Mouse (Mus musculus) spleen, postnatal 4 days (tissue): Measurements from ENCODE around the gene Scn1b.

Experiments used
- DNase-seq, 2 experiments: peaks; one replicate each; pipeline ENCODE4 v3.0.0; 2022; ENCODE audit warnings: low spot score in 2 of 2

The Scn1b gene

DNA sequence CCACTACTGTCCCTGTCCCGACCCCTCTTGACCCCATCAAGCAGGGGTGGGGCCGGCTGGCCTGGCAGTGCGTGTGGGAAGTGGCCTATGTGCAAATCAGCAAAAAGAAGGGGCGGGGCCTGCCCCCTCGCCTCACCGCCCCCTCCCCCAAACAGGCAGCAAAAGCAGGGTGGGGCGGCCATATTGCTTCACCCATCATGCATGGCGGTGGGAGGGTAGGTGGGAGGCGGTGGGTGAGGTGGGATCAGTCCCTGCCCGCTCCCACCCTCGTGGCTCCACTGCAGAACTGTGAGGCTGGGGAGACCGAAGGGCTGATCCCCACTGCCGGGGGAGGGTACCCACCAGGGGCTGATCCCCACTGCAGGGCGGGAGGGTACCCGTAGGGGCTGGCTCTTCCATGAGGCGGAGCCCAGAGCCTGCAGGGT, 10.1 kb downstream of the Scn1b start:
- no peak for DNase-seq

DNA sequence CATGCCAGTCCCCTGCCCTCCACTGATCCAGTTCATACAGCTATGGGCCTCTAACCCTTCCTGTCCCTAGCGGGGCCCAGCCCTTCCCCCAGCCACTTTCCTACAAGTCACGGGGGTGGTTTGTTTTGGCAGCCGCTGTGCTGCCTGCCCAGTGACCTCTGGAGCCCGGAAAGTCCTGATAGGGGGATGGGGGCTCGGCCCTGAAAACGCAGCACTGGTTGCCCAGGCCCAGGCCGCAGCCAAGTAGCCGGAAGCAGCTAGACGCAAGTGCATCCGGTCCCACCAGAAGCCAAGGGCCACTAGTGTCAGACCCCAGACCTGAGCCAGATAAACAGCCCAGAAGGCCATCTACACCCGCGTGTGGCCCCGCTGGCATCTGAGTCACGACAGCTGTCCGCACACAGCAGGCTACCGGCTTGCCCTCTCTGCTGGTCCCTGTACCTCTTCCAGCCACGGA, 11.2 kb downstream of the Scn1b start:
- peak in 1 of 2 experiments; percentile 45 for DNase-seq

DNA sequence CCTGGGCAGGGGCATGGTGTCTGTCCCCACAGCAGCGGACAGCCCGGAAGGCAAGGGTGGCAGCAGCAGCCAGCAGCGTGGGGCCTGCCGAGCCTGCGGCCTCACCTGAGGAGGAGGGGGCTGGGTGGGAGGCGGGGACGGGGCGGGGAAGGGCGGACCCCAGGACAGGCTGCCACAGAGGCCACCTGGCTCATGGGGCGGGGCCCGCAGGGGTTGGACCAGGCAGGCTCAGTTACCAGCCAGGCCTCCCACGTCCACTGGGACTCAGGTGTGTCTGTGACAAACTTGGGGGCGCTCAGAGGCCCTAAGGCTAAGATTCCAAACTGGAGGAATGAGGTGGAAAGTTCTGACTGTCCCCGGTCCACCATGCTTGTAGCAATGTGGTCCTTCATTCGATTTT, 11.6 kb downstream of the Scn1b start, which contains the start of gene Hpn:
Gene Hpn, minus strand, starts transcription at position 109 of the 400 bp plus-strand sequence.
- no peak for DNase-seq

DNA sequence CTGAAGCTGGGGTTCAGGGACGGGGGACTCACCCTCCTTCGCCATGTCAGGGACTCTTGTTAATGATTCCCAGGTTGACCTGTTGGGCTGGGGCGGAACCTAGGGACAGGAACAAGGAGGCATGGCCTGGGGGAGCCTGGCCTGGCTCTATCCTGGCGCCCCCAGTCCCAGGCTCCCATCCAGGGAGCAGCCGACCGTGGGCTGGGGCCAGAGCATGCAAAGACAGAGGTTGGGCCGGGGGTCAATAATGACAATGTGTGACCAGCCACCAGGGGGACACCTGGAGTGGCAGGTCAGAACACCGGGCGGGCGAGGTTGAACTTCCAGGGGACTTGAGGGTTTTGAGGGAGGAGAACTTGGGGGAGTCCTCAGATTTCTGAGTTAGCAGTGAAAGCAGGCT, 12.2 kb downstream of the Scn1b start:
- DNase-seq, result no peak

GRCm38 (mm10) chr7:31113800-31114199, 13.0 kb downstream of the Scn1b start:
- DNase-seq, result no peak

- no peak for DNase-seq
Measured at GRCm38 (mm10) chr7:31112036-31112435, 14.8 kb downstream of the Scn1b start.

- no peak for DNase-seq
Measured at GRCm38 (mm10) chr7:31110861-31111385, 15.9 kb downstream of the Scn1b start.

DNA sequence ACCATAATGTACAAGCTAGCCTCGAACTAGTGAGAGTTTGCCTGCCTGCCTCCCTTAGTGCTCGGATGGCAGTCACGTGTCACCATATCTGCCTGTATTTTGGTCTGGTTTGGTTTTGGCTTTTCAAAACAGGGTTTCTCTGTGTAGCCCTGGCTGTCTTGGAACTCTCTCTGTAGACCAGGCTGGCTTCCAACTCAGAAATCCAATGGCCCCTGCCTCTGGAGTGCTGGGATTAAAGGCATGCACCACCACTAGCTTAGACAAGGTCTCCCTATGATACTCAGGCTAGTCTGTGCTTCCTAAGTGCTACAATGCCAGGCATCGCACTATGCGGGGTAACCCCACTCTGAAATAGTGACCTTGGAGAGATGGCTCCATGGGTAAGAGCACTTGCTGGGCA, 17.0 kb downstream of the Scn1b start:
- DNase-seq, result no peak

GRCm38 (mm10) chr7:31109091-31109490, 17.7 kb downstream of the Scn1b start:
- DNase-seq, result no peak

GRCm38 (mm10) chr7:31107781-31108180, 19.0 kb downstream of the Scn1b start:
- DNase-seq, result no peak

GRCm38 (mm10) chr7:31106166-31106565, 20.6 kb downstream of the Scn1b start:
- no peak for DNase-seq

DNA sequence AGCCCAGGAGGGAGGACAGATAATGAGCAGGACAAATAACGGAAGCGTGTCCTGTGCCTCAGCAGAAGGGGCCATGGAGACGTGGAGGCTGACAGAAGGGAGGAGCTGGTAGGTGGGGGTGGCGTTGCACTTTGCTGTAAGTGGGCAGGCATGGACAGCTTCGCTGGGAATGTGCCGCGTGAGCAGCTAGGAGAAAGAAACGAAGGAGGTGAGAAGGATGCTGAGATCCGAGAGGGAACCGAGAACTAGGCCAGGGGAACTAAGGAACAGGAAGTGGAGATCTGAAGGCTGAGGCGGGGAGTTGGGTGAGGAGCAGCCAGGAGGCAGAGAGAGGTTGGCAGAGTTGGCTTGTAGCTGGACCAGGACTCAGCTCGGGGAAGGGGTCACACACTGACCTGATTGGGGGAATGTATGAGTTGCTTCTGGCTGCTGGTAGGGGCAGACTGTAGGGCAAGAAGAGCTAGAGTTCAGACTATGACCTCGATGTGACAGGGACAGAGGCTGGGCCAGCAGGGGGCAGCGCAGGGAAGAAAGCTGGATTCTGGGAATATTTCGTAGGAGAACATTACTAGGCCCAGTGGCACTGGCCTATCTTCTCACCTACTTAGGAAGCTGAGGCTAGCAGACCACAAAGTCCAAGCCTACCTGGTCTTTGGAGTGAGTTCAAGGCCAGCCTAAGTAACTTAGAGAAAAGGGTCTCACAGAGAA, 21.6 kb downstream of the Scn1b start:
- no peak for DNase-seq

- DNase-seq, result no peak
Measured at GRCm38 (mm10) chr7:31100786-31101185, 26.0 kb downstream of the Scn1b start.

DNA sequence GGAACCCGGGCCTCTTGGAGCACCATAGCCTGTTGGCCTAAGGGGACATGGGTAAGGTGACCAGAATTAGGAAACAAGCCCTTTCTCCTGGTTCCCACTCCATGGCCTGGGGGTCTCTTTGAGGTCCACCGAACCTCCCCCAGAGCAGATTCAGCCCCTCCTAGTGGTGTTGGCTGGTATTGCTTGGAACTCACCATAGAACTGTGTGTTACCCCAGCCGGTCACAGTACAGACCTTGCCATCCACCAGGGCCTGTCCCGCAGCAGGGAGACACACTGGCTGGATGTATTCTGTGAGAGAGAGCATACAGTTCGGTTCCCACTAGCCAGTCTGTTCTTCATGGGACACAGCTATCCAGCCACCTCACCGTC, 27.2 kb downstream of the Scn1b start:
- no peak for DNase-seq

- peak in 1 of 2 experiments; percentile 33 for DNase-seq
Measured at GRCm38 (mm10) chr7:31098697-31099611, 27.8 kb downstream of the Scn1b start.

DNA sequence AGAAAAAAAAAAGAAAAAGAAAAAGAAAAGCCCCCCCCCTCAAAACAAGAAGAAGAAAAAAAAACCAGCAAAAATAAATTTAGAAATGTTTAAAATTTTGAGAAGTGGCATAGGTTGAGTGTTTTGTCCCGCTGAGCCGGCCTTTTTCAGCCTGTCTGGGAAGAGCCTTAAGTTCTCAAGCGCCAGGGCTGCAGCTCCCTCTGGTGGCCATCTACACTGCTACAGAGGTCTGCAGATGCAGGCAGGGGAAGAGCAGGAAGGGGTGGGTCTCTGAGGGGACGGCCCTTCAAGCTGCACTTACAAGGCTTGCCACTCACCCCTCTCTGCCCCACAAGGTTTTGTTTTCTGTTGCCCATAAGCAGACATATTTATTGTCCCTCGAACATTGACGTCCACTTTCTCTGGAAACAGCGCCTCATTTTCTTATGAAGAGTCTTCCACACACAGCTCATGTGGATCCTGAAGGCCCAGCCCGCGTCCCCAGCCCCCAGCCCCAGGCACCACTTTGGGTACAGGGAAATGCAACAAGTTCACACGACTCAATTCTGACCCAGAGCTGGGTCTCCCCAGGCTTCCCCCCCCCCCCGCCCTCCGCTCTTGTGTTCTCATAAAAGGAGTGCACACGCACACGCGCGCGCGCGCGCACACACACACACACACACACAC, 29.1 kb downstream of the Scn1b start:
- peak; percentile 84 to 91 for DNase-seq

- no peak for DNase-seq
Measured at GRCm38 (mm10) chr7:31096892-31097564, 29.8 kb downstream of the Scn1b start.

- no peak for DNase-seq
Measured at GRCm38 (mm10) chr7:31094774-31095501, 31.9 kb downstream of the Scn1b start.

- no peak for DNase-seq
Measured at GRCm38 (mm10) chr7:31089721-31090120, 37.1 kb downstream of the Scn1b start.

DNA sequence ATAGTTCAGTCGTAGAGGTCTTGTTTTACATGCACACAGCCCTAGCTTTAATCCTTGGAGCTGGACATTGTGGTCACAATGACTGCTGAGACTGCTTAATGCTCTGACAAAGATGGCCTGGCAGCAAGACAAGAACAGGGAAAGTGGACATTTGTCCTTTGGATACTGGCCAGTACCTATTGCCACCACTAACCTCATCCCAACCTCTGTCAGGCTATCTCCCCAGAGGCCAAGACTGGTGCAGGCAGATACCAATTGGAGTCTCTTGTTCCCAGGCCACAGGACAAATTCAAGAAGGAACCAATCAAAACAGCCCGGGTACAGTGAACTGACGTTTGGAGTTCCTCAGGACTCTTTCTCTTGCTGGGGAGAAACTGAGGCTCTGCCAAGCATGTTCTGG, 38.6 kb downstream of the Scn1b start:
- DNase-seq, result no peak

DNA sequence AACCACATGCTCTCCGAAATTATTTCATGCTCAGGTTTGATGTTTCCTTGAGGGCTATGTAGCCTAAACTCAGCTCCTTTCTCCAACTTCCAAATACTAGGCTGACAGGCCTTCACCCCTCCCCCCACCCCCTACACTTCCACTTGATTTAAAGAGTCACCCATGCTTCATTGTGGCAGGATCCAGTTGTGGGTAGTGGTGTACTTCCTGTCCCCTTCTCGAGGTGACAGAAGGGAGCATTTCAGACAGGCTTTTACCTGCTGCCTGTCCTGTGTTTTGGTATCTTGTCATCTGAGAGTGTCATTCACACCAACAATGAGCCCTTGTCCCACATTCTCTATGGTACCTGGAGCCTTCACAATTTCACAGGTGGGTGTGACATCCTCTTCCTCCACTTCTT, 39.5 kb downstream of the Scn1b start:
- no peak for DNase-seq
